Mouse (Mus musculus) C2C12 (cell line): ENCODE data around the gene Acyp1.

Source experiments
- CTCF ChIP-seq: IDR thresholded peaks from one replicate; pipeline ENCODE4 v1.5.1; 2011; ENCODE audit not compliant: control insufficient read depth, insufficient read depth, insufficient read length
- FOSL1 ChIP-seq: IDR thresholded peaks from one replicate; pipeline ENCODE4 v1.8.0; 2011; ENCODE audit warnings: mild to moderate bottlenecking, low read length; ENCODE audit not compliant: poor library complexity, insufficient read depth, severe bottlenecking
- MAX ChIP-seq: IDR thresholded peaks from one replicate; pipeline ENCODE4 v1.6.1; 2011; ENCODE audit warnings: mild to moderate bottlenecking, control low read depth
- MYOD1 ChIP-seq: IDR thresholded peaks from one replicate; pipeline ENCODE4 v1.6.1; 2011; ENCODE audit warnings: low read depth; ENCODE audit not compliant: control insufficient read depth, insufficient read length

GRCm38 (mm10) chr12:85298835-85299180 lies 10.6 kb upstream of the Acyp1 start:
- no peak for TF ChIP-seq MAX
- no peak for TF ChIP-seq CTCF
- TF ChIP-seq FOSL1: no peak
- no peak for TF ChIP-seq MYOD1
